8 mouse cellular contexts compared by ENCODE assay signal in the genomic region with DNA sequence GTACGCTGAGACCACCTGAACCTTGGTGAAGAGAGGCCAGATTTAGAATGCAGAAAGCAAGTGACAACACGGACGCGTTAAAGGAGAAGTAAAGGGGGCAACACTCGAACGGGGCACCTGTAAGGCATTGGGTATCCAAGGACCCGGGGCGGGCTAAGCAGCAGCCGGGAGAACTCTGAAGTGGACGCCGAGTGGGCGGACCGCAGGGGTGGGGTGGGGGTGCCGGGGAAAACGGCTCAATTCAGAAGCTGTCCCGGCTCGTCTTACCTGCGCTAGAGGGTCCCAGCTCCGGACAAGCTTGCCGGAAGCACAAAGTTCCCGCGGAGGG. TPM values are rescaled to one million over a fixed set of nuclear protein-coding genes. Genes with fewer than 3 reads are reported as not detected.
DNase-seq lines count a peak whose midpoint lies in the region; ATAC-seq and TF ChIP-seq lines count a peak whose summit lies in the region.

No protein-coding gene starts in this region.

- under 1% methylated on average over 22 of the region's 22 CpGs for WGBS in heart, embryonic 12.5 days
- WGBS in forebrain, embryonic 16.5 days = under 1% methylated on average over 22 of the region's 22 CpGs
- WGBS in liver, postnatal 0 days (ENCODE audit: insufficient replicate concordance) = under 1% methylated on average over 22 of the region's 22 CpGs

- peak; percentile 56 for ATAC-seq in heart, embryonic 12.5 days (ENCODE audit: insufficient number of reproducible peaks, low FRiP score)
- ATAC-seq in forebrain, embryonic 16.5 days = no peak
- ATAC-seq in liver, postnatal 0 days = peak; percentile 35

- peak overlapping the region; percentile 83 for H3K9ac ChIP-seq in heart, embryonic 12.5 days
- peak overlapping the region; percentile 96 for H3K9ac ChIP-seq in ES-E14 (ENCODE audit: insufficient read depth, low read depth, low read length, poor library complexity, severe bottlenecking)
- H3K9ac ChIP-seq in forebrain, embryonic 16.5 days (replicated peaks; ENCODE audit: low read depth, low read length) = peak overlapping the region; percentile 66
- H3K9ac ChIP-seq in liver, postnatal 0 days (replicated peaks) = peak overlapping the region; percentile 65

- TF ChIP-seq CTCF in liver, postnatal 0 days (IDR thresholded peaks at IDR 0.05; ENCODE audit: low read depth) = no peak

- no peaks in the 10 kb centered on the region for H3K27me3 ChIP-seq in heart, embryonic 12.5 days (replicated peaks)
- H3K27me3 ChIP-seq in forebrain, embryonic 16.5 days (replicated peaks; ENCODE audit: control insufficient read depth, insufficient read depth, low read length) = no peaks in the 10 kb centered on the region
- no peaks in the 10 kb centered on the region for H3K27me3 ChIP-seq in liver, postnatal 0 days (ENCODE audit: insufficient read depth, low read length)

- H3K4me3 ChIP-seq in heart, embryonic 12.5 days = peak overlapping the region; percentile 73
- peak overlapping the region; percentile 95 to 99 for H3K4me3 ChIP-seq in ES-E14 (ENCODE audit: insufficient read depth in 1 of 2, low read depth in 1 of 2, low read length in 2 of 2, poor library complexity in 1 of 2, severe bottlenecking in 1 of 2)
- H3K4me3 ChIP-seq in forebrain, embryonic 16.5 days (replicated peaks; ENCODE audit: low read length) = peak overlapping the region; percentile 92
- H3K4me3 ChIP-seq in liver, postnatal 0 days (ENCODE audit: low read depth, low read length) = peak overlapping the region; percentile 94

- 0 out of 2 replicates have a peak, but pooled peaks cover 9% of the 10 kb centered on the region for H3K36me3 ChIP-seq in heart, embryonic 12.5 days
- no peaks in the 10 kb centered on the region; the same call in 1 of the 2 replicates for H3K36me3 ChIP-seq in ES-E14 (ENCODE audit: control insufficient read depth, insufficient read depth, low read length, poor library complexity, severe bottlenecking)
- H3K36me3 ChIP-seq in forebrain, embryonic 16.5 days (ENCODE audit: control insufficient read depth, insufficient read depth) = no peaks in the 10 kb centered on the region
- peaks cover 6% of the 10 kb centered on the region; the same call in 1 of the 2 replicates for H3K36me3 ChIP-seq in liver, postnatal 0 days (replicated peaks; ENCODE audit: insufficient read depth, low read length)

- peak overlapping the region; percentile 69 for H3K27ac ChIP-seq in heart, embryonic 12.5 days (ENCODE audit: poor library complexity, severe bottlenecking)
- peak overlapping the region; percentile 84 for H3K27ac ChIP-seq in ES-E14 (ENCODE audit: insufficient read depth, low read depth, low read length, poor library complexity, severe bottlenecking)
- 0 out of 2 replicates have a peak overlapping the region, but pooled peaks have one; percentile 43 for H3K27ac ChIP-seq in forebrain, embryonic 16.5 days (ENCODE audit: low read length)
- H3K27ac ChIP-seq in liver, postnatal 0 days (ENCODE audit: low read depth) = peak overlapping the region; percentile 73

- H3K9me3 ChIP-seq in heart, embryonic 12.5 days (replicated peaks) = no peaks in the 10 kb centered on the region
- H3K9me3 ChIP-seq in ES-E14 (ENCODE audit: control insufficient read depth, insufficient read depth, low read depth, low read length) = no peaks in the 10 kb centered on the region
- no peaks in the 10 kb centered on the region for H3K9me3 ChIP-seq in forebrain, embryonic 16.5 days (ENCODE audit: control insufficient read depth, low read length)
- H3K9me3 ChIP-seq in liver, postnatal 0 days (ENCODE audit: low read length) = no peaks in the 10 kb centered on the region

- H3K4me1 ChIP-seq in heart, embryonic 12.5 days (replicated peaks) = peaks cover 22% of the 10 kb centered on the region
- H3K4me1 ChIP-seq in ES-E14 (ENCODE audit: control insufficient read depth in 2 of 2, insufficient read depth in 2 of 2, low read length in 2 of 2, poor library complexity in 1 of 2) = peaks cover 1 to 8% of the 10 kb centered on the region in 2 experiments; a peak in 1 of 4 replicates
- H3K4me1 ChIP-seq in forebrain, embryonic 16.5 days (replicated peaks; ENCODE audit: control insufficient read depth, insufficient read depth, low read length) = peaks cover 27% of the 10 kb centered on the region
- H3K4me1 ChIP-seq in liver, postnatal 0 days (ENCODE audit: insufficient read depth) = peaks cover 22% of the 10 kb centered on the region

- peak overlapping the region; percentile 82 for H3K4me2 ChIP-seq in heart, embryonic 12.5 days
- peak overlapping the region; percentile 91 for H3K4me2 ChIP-seq in forebrain, embryonic 16.5 days (ENCODE audit: low read length)
- H3K4me2 ChIP-seq in liver, postnatal 0 days (ENCODE audit: low read depth, low read length) = peak overlapping the region; percentile 90

- in situ Hi-C loops in ES-E14 (cut with MboI; ENCODE audit: low sequenced_read_pairs in 2 of 2, unreplicated experiment in 2 of 2) = no loop called here

- TF ChIP-seq EP300 in liver, postnatal 0 days (IDR thresholded peaks at IDR 0.05; ENCODE audit: low read depth) = no peak

- DNase-seq in heart, postnatal 4 days = no peak
- no peak for DNase-seq in ES-E14 (ENCODE audit: low read depth, low spot score)
- no peak for DNase-seq in liver, postnatal 0 days
- DNase-seq in urinary bladder, adult 18-20 months (ENCODE audit: low spot score in 2 of 2) = no peak
- DNase-seq in cerebellum, adult 8-10 months = no peak
- DNase-seq in embryo, embryonic 10.5 days (ENCODE audit: low spot score) = no peak

TF ChIP-seq in ES-E14, 5 proteins besides CTCF, POLR2A, EP300 and RAD21:
- TF ChIP-seq HCFC1 (IDR thresholded peaks at IDR 0.05; ENCODE audit: borderline replicate concordance, insufficient read depth, low read length) = no peak
- TF ChIP-seq MAFK (IDR thresholded peaks at IDR 0.05; ENCODE audit: insufficient read depth, low read depth, low read length) = no peak
- no peak for TF ChIP-seq CHD2 (IDR thresholded peaks at IDR 0.05; ENCODE audit: low read depth, low read length)
- no peak for TF ChIP-seq ZC3H11A (IDR thresholded peaks at IDR 0.05; ENCODE audit: borderline replicate concordance, low read depth, low read length)
- TF ChIP-seq ZNF384 (IDR thresholded peaks at IDR 0.05; ENCODE audit: low read depth, low read length) = no peak
TF ChIP-seq in ES-E14: peak in this region for 0.

RNA-seq across cellular contexts. Expression of a gene that starts 0.5 kb away (rescaled TPM):
- 36.0 and 36.7 TPM in 2 replicates for polyA plus RNA-seq in heart, embryonic 12.5 days (2016; fragmentation: Nextera tagmentation; extraction: Ambion mirVana)
- 10 to 100 TPM; 27.1 to 31.3 TPM for total RNA-seq in heart, postnatal 4 days (2021)
- total RNA-seq in ES-E14 (2012; rRNA removed) = 41.1 and 57.1 TPM in 2 replicates
- polyA plus RNA-seq in forebrain, embryonic 16.5 days (2015; fragmentation: Nextera tagmentation; extraction: Ambion mirVana) = 52.1 and 54.6 TPM in 2 replicates
- 23.2 and 23.3 TPM in 2 replicates for polyA plus RNA-seq in liver, postnatal 0 days (2015; fragmentation: Nextera tagmentation; extraction: Ambion mirVana)

RNA-seq across cellular contexts. Expression of a gene that starts 37.3 kb away (rescaled TPM):
- polyA plus RNA-seq in heart, embryonic 12.5 days (2016; fragmentation: Nextera tagmentation; extraction: Ambion mirVana) = 0.18 and 0.36 TPM in 2 replicates
- total RNA-seq in heart, postnatal 4 days (2021) = under 1 TPM in 1 of 2 experiments, not detected in 1; 0.18 TPM
- 1.2 and 1.5 TPM in 2 replicates for total RNA-seq in ES-E14 (2012; rRNA removed)
- 4.0 and 4.8 TPM in 2 replicates for polyA plus RNA-seq in forebrain, embryonic 16.5 days (2015; fragmentation: Nextera tagmentation; extraction: Ambion mirVana)
- 0.20 and 0.28 TPM in 2 replicates for polyA plus RNA-seq in liver, postnatal 0 days (2015; fragmentation: Nextera tagmentation; extraction: Ambion mirVana)

RNA-seq across cellular contexts. Expression of a gene that starts 38.7 kb away (rescaled TPM):
- polyA plus RNA-seq in heart, embryonic 12.5 days (2016; fragmentation: Nextera tagmentation; extraction: Ambion mirVana) = 24.7 and 26.8 TPM in 2 replicates
- 10 to 100 TPM; 22.2 to 26.0 TPM for total RNA-seq in heart, postnatal 4 days (2021)
- total RNA-seq in ES-E14 (2012; rRNA removed) = 36.7 and 44.8 TPM in 2 replicates
- 35.9 and 38.7 TPM in 2 replicates for polyA plus RNA-seq in forebrain, embryonic 16.5 days (2015; fragmentation: Nextera tagmentation; extraction: Ambion mirVana)
- polyA plus RNA-seq in liver, postnatal 0 days (2015; fragmentation: Nextera tagmentation; extraction: Ambion mirVana) = 4.9 and 5.4 TPM in 2 replicates
